Mouse (Mus musculus) spleen, adult 2 months (tissue): ENCODE measurements around the gene Ctnnb1.

ENCODE experiments used
- CTCF ChIP-seq: fragments of 200-500 bp; IDR thresholded peaks from 2 replicates; pipeline ENCODE4 v1.5.1; 2011; ENCODE audit warnings: mild to moderate bottlenecking, inconsistent platforms; ENCODE audit not compliant: insufficient read depth, insufficient read length, insufficient replicate concordance; ENCODE audit errors: extremely low read depth
- POLR2A ChIP-seq: fragments of 200-500 bp; IDR thresholded peaks from 2 replicates; pipeline ENCODE4 v1.6.1; 2011; ENCODE audit warnings: low read depth, low read length, inconsistent platforms

DNA sequence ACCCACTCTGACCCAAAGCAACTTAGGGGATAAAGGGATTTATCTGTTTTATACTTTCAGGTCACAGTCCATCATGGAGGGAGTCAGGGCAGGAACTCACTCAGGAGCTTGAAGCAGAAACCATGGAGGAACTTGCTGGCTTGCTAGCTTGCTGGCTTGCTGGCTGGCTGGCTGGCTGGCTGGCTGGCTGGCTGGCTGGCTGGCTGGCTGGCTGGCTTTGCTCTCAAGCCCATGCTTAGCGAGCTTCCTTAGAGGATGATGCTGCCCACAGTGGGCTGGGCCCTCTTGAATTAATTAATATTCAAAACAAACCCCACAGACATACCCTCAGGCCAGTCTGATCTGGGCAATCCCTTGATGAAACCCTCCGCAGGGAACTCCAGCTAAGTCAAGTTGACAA, 62.8 kb downstream of the Ctnnb1 start:
- TF ChIP-seq CTCF (no peak), POLR2A (no peak)
